Mouse (Mus musculus): Measurements from ENCODE around the gene Fbxo48. TPM values are rescaled to one million over a fixed set of nuclear protein-coding genes. Genes with fewer than 3 reads are reported as not detected.

Fbxo48 gene
- polyA plus RNA-seq, 1 experiment from 2014 or later: 1.1 TPM

- WGBS: 72% methylated on average over 4 of the region's 4 CpGs
- H3K4me2 ChIP-seq: no peak overlapping the region
- H3K27me3 ChIP-seq (replicated peaks): no peaks in the 10 kb centered on the region
- H3K27ac ChIP-seq (replicated peaks): no peak overlapping the region
- peaks cover 5% of the 10 kb centered on the region; the same call in 1 of the 2 replicates for H3K4me1 ChIP-seq
- H3K9ac ChIP-seq: no peak overlapping the region
- no peak overlapping the region for H3K4me3 ChIP-seq
- no peak for ATAC-seq (ENCODE audit: extremely low read depth, insufficient number of reproducible peaks, low FRiP score, low TSS enrichment)
- no peaks in the 10 kb centered on the region; the same call in 1 of the 2 replicates for H3K9me3 ChIP-seq
- no peaks in the 10 kb centered on the region for H3K36me3 ChIP-seq
Measured at GRCm38 (mm10) chr11:16941103-16941793, 9.9 kb upstream of the Fbxo48 start.

GRCm38 (mm10) chr11:16941973-16942452 lies 9.2 kb upstream of the Fbxo48 start:
- Histone ChIP-seq H3K9ac (no peak overlapping the region), H3K27ac (replicated peaks) (no peak overlapping the region), H3K9me3 (no peaks in the 10 kb centered on the region), H3K4me1 (peaks cover 5% of the 10 kb centered on the region; the same call in 1 of the 2 replicates), H3K4me3 (no peak overlapping the region), H3K36me3 (no peaks in the 10 kb centered on the region), H3K4me2 (no peak overlapping the region), H3K27me3 (replicated peaks) (no peaks in the 10 kb centered on the region)
- ATAC-seq (ENCODE audit: extremely low read depth, insufficient number of reproducible peaks, low FRiP score, low TSS enrichment): no peak
- 63% methylated on average over 4 of the region's 4 CpGs for WGBS

- no peak for ATAC-seq (ENCODE audit: extremely low read depth, insufficient number of reproducible peaks, low FRiP score, low TSS enrichment)
- no peak overlapping the region for H3K27ac ChIP-seq (replicated peaks)
- H3K9ac ChIP-seq: no peak overlapping the region
- H3K27me3 ChIP-seq (replicated peaks): no peaks in the 10 kb centered on the region
- H3K4me3 ChIP-seq: no peak overlapping the region
- H3K9me3 ChIP-seq: no peaks in the 10 kb centered on the region
- peaks cover 5% of the 10 kb centered on the region; the same call in 1 of the 2 replicates for H3K4me1 ChIP-seq
- H3K36me3 ChIP-seq: no peaks in the 10 kb centered on the region
- 74% methylated on average over 4 of the region's 4 CpGs for WGBS
- H3K4me2 ChIP-seq: no peak overlapping the region
Measured at GRCm38 (mm10) chr11:16943016-16943415, 8.2 kb upstream of the Fbxo48 start.

GRCm38 (mm10) chr11:16948756-16949155 lies 2.4 kb upstream of the Fbxo48 start:
- 16% methylated on average over 1 of the region's 1 CpGs for WGBS
- Histone ChIP-seq H3K4me3 (no peak overlapping the region), H3K4me1 (peaks cover 33% of the 10 kb centered on the region), H3K9ac (no peak overlapping the region; the same call in 1 of the 2 replicates), H3K36me3 (no peaks in the 10 kb centered on the region), H3K27me3 (replicated peaks) (no peaks in the 10 kb centered on the region), H3K4me2 (peak overlapping the region; percentile 39), H3K27ac (replicated peaks) (no peak overlapping the region), H3K9me3 (no peaks in the 10 kb centered on the region)
- ATAC-seq (ENCODE audit: extremely low read depth, insufficient number of reproducible peaks, low FRiP score, low TSS enrichment): no peak

GRCm38 (mm10) chr11:16950226-16950975 lies 774 bp upstream of the Fbxo48 start:
- H3K4me3 ChIP-seq: peak overlapping the region; percentile 78
- H3K9me3 ChIP-seq: no peaks in the 10 kb centered on the region
- ATAC-seq (ENCODE audit: extremely low read depth, insufficient number of reproducible peaks, low FRiP score, low TSS enrichment): no peak
- no peaks in the 10 kb centered on the region for H3K27me3 ChIP-seq (replicated peaks)
- H3K27ac ChIP-seq (replicated peaks): peak overlapping the region; percentile 53; the same call in 1 of the 2 replicates
- peak overlapping the region; percentile 81 for H3K9ac ChIP-seq
- H3K4me1 ChIP-seq: peaks cover 36% of the 10 kb centered on the region
- H3K4me2 ChIP-seq: peak overlapping the region; percentile 91
- WGBS: 39% methylated on average over 13 of the region's 13 CpGs
- H3K36me3 ChIP-seq: no peaks in the 10 kb centered on the region

GRCm38 (mm10) chr11:16951761-16952010 lies 511 bp downstream of the Fbxo48 start:
- H3K4me2 ChIP-seq: peak overlapping the region; percentile 91
- ATAC-seq (ENCODE audit: extremely low read depth, insufficient number of reproducible peaks, low FRiP score, low TSS enrichment): no peak
- 6% methylated on average over 9 of the region's 9 CpGs for WGBS

GRCm38 (mm10) chr11:16956115-16956862 lies 5.1 kb downstream of the Fbxo48 start:
- WGBS: 71% methylated on average over 6 of the region's 6 CpGs
- no peak for ATAC-seq (ENCODE audit: extremely low read depth, insufficient number of reproducible peaks, low FRiP score, low TSS enrichment)
- H3K4me1 ChIP-seq: peaks cover 16% of the 10 kb centered on the region
- H3K9ac ChIP-seq: no peak overlapping the region
- H3K36me3 ChIP-seq: no peaks in the 10 kb centered on the region
- no peak overlapping the region for H3K4me2 ChIP-seq
- H3K27ac ChIP-seq (replicated peaks): no peak overlapping the region
- no peaks in the 10 kb centered on the region for H3K9me3 ChIP-seq
- no peak overlapping the region for H3K4me3 ChIP-seq
- no peaks in the 10 kb centered on the region for H3K27me3 ChIP-seq (replicated peaks)

More at GRCm38 (mm10) chr11:16951761-16952010, 511 bp downstream of the Fbxo48 start:
- Histone ChIP-seq H3K27me3 (replicated peaks) (no peaks in the 10 kb centered on the region), H3K9me3 (no peaks in the 10 kb centered on the region), H3K27ac (replicated peaks) (peak overlapping the region; percentile 74), H3K4me1 (peaks cover 31% of the 10 kb centered on the region), H3K36me3 (no peaks in the 10 kb centered on the region), H3K4me3 (peak overlapping the region; percentile 78), H3K9ac (peak overlapping the region; percentile 91)

GRCm38 (mm10) chr11:16957030-16957429 lies 5.9 kb downstream of the Fbxo48 start:
- WGBS: 85% methylated on average over 6 of the region's 6 CpGs
- ATAC-seq (ENCODE audit: extremely low read depth, insufficient number of reproducible peaks, low FRiP score, low TSS enrichment): no peak
- peaks cover 10% of the 10 kb centered on the region for H3K4me1 ChIP-seq

GRCm38 (mm10) chr11:16958520-16958919 lies 7.3 kb downstream of the Fbxo48 start:
- no peak overlapping the region for H3K4me2 ChIP-seq
- 66% methylated on average over 1 of the region's 1 CpGs for WGBS
- no peak overlapping the region for H3K9ac ChIP-seq
- H3K36me3 ChIP-seq: no peaks in the 10 kb centered on the region
- H3K9me3 ChIP-seq: no peaks in the 10 kb centered on the region
- H3K4me3 ChIP-seq: no peak overlapping the region
- H3K27ac ChIP-seq (replicated peaks): no peak overlapping the region
- H3K4me1 ChIP-seq: 0 out of 2 replicates have a peak, but pooled peaks cover 4% of the 10 kb centered on the region
- no peak for ATAC-seq (ENCODE audit: extremely low read depth, insufficient number of reproducible peaks, low FRiP score, low TSS enrichment)
- H3K27me3 ChIP-seq (replicated peaks): no peaks in the 10 kb centered on the region

More at GRCm38 (mm10) chr11:16957030-16957429, 5.9 kb downstream of the Fbxo48 start:
- Histone ChIP-seq H3K9me3 (no peaks in the 10 kb centered on the region), H3K27me3 (replicated peaks) (no peaks in the 10 kb centered on the region), H3K27ac (replicated peaks) (no peak overlapping the region), H3K9ac (no peak overlapping the region), H3K4me3 (no peak overlapping the region), H3K4me2 (no peak overlapping the region), H3K36me3 (no peaks in the 10 kb centered on the region)

GRCm38 (mm10) chr11:16967806-16968205 lies 16.6 kb downstream of the Fbxo48 start:
- Histone ChIP-seq H3K9ac (no peak overlapping the region), H3K4me2 (no peak overlapping the region), H3K4me1 (no peaks in the 10 kb centered on the region), H3K27me3 (replicated peaks) (no peaks in the 10 kb centered on the region), H3K9me3 (no peaks in the 10 kb centered on the region), H3K27ac (replicated peaks) (no peak overlapping the region), H3K36me3 (no peaks in the 10 kb centered on the region), H3K4me3 (no peak overlapping the region)
- 35% methylated on average over 2 of the region's 2 CpGs for WGBS
- no peak for ATAC-seq (ENCODE audit: extremely low read depth, insufficient number of reproducible peaks, low FRiP score, low TSS enrichment)

- ATAC-seq (ENCODE audit: extremely low read depth, insufficient number of reproducible peaks, low FRiP score, low TSS enrichment): no peak
- 52% methylated on average over 2 of the region's 2 CpGs for WGBS
- no peaks in the 10 kb centered on the region for H3K36me3 ChIP-seq
Measured at GRCm38 (mm10) chr11:16969650-16970049, 18.5 kb downstream of the Fbxo48 start.

More at GRCm38 (mm10) chr11:16969650-16970049, 18.5 kb downstream of the Fbxo48 start:
- no peak overlapping the region for H3K4me3 ChIP-seq
- no peak overlapping the region for H3K4me2 ChIP-seq
- no peaks in the 10 kb centered on the region for H3K4me1 ChIP-seq
- H3K27ac ChIP-seq (replicated peaks): no peak overlapping the region
- no peaks in the 10 kb centered on the region for H3K27me3 ChIP-seq (replicated peaks)
- H3K9ac ChIP-seq: no peak overlapping the region
- H3K9me3 ChIP-seq: no peaks in the 10 kb centered on the region
